Mouse (Mus musculus) midbrain, embryonic 10.5 days (tissue): ENCODE measurements around the gene Phactr1. TPM values are rescaled to one million over a fixed set of nuclear protein-coding genes. Genes with fewer than 3 reads are reported as not detected.

Source experiments
- DNase-seq: peaks from one replicate; pipeline ENCODE4 v3.0.0-alpha.2; 2017; ENCODE audit warnings: low spot score
- H3K27ac ChIP-seq: fragments of 300-500 bp; sonication (generic); replicated peaks from 2 replicates; pipeline ENCODE4 v1.5.1; 2016; ENCODE audit warnings: mild to moderate bottlenecking
- H3K27me3 ChIP-seq: fragments of 300-500 bp; sonication (generic); 2 replicates; pipeline ENCODE4 v1.6.1; 2016; ENCODE audit warnings: low read depth, mild to moderate bottlenecking; ENCODE audit not compliant: poor library complexity, severe bottlenecking
- H3K36me3 ChIP-seq: fragments of 300-500 bp; sonication (generic); 2 replicates; pipeline ENCODE4 v1.6.1; 2016; ENCODE audit warnings: mild to moderate bottlenecking, moderate library complexity
- H3K4me1 ChIP-seq: fragments of 300-500 bp; sonication (generic); 2 replicates; pipeline ENCODE4 v1.6.1; 2016
- H3K4me3 ChIP-seq: fragments of 300-500 bp; sonication (generic); 2 replicates; pipeline ENCODE4 v1.5.1; 2016; ENCODE audit warnings: mild to moderate bottlenecking, moderate library complexity
- H3K9me3 ChIP-seq: fragments of 300-500 bp; sonication (generic); replicated peaks from 2 replicates; pipeline ENCODE4 v1.6.1; 2016; ENCODE audit warnings: mild to moderate bottlenecking
- WGBS: fragments of 180-500 bp; shearing (Covaris S2); methylation state at CpG from one replicate; pipeline ENCODE4 v1.1.7; 2016; 5-methylcytosine and 5-hydroxymethylcytosine counted together
- polyA plus RNA-seq: library from polyadenylated mRNA; unstranded; fragments of >200 nt; fragmentation: Nextera tagmentation; extraction: Ambion mirVana; gene quantifications from 2 replicates; pipeline ENCODE4 v1.2.1, GENCODE M21; 2016

The Phactr1 gene
- polyA plus RNA-seq, 1 experiment from 2014 or later: 5.5 TPM

- Histone ChIP-seq H3K9me3 (peaks cover 4% of the 10 kb centered on the region; the same call in 1 of the 2 replicates), H3K36me3 (no peaks in the 10 kb centered on the region), H3K27ac (no peak overlapping the region), H3K4me3 (no peak overlapping the region), H3K4me1 (no peaks in the 10 kb centered on the region), H3K27me3 (no peaks in the 10 kb centered on the region)
- WGBS: 90% methylated on average over 4 of the region's 4 CpGs
- no peak for DNase-seq
These were observed 315.8 kb downstream of the Phactr1 start for GRCm38 (mm10) chr13:42996188-42996587.

- no peaks in the 10 kb centered on the region for H3K4me1 ChIP-seq
- no peak overlapping the region for H3K27ac ChIP-seq
- no peak overlapping the region for H3K4me3 ChIP-seq
- no peaks in the 10 kb centered on the region for H3K27me3 ChIP-seq
- 84% methylated on average over 3 of the region's 3 CpGs for WGBS
- DNase-seq: no peak
- H3K9me3 ChIP-seq: no peaks in the 10 kb centered on the region
- no peaks in the 10 kb centered on the region for H3K36me3 ChIP-seq
These were observed 318.9 kb downstream of the Phactr1 start for GRCm38 (mm10) chr13:42999287-42999686.

GRCm38 (mm10) chr13:43005131-43005579 is 324.7 kb downstream of the Phactr1 start:
- Histone ChIP-seq H3K4me3 (no peak overlapping the region), H3K27me3 (no peaks in the 10 kb centered on the region), H3K9me3 (no peaks in the 10 kb centered on the region), H3K4me1 (peaks cover 8% of the 10 kb centered on the region), H3K36me3 (no peaks in the 10 kb centered on the region), H3K27ac (no peak overlapping the region)
- 21% methylated on average over 3 of the region's 3 CpGs for WGBS
- DNase-seq: no peak

- 84% methylated on average over 5 of the region's 5 CpGs for WGBS
- no peak for DNase-seq
These were observed 328.0 kb downstream of the Phactr1 start for GRCm38 (mm10) chr13:43008466-43008865.

GRCm38 (mm10) chr13:43009596-43009995 is 329.2 kb downstream of the Phactr1 start:
- 89% methylated on average over 3 of the region's 3 CpGs for WGBS
- Histone ChIP-seq H3K27ac (no peak overlapping the region), H3K4me1 (peaks cover 15% of the 10 kb centered on the region), H3K27me3 (no peaks in the 10 kb centered on the region), H3K4me3 (no peak overlapping the region), H3K9me3 (no peaks in the 10 kb centered on the region), H3K36me3 (no peaks in the 10 kb centered on the region)
- DNase-seq: no peak

More at GRCm38 (mm10) chr13:43008466-43008865, 328.0 kb downstream of the Phactr1 start:
- peaks cover 15% of the 10 kb centered on the region for H3K4me1 ChIP-seq
- H3K36me3 ChIP-seq: no peaks in the 10 kb centered on the region
- no peaks in the 10 kb centered on the region for H3K9me3 ChIP-seq
- no peak overlapping the region for H3K4me3 ChIP-seq
- no peaks in the 10 kb centered on the region for H3K27me3 ChIP-seq
- no peak overlapping the region for H3K27ac ChIP-seq

- no peak for DNase-seq
- 45% methylated on average over 3 of the region's 3 CpGs for WGBS
- no peak overlapping the region for H3K4me3 ChIP-seq
- peaks cover 8% of the 10 kb centered on the region for H3K4me1 ChIP-seq
- 0 out of 2 replicates have a peak overlapping the region, but pooled peaks have one; percentile 39 for H3K27ac ChIP-seq
- no peaks in the 10 kb centered on the region for H3K27me3 ChIP-seq
- no peaks in the 10 kb centered on the region for H3K36me3 ChIP-seq
- no peaks in the 10 kb centered on the region for H3K9me3 ChIP-seq
These were observed 331.1 kb downstream of the Phactr1 start for GRCm38 (mm10) chr13:43011516-43011915.

- no peak for DNase-seq
- Histone ChIP-seq H3K9me3 (no peaks in the 10 kb centered on the region), H3K27me3 (no peaks in the 10 kb centered on the region), H3K4me3 (no peak overlapping the region), H3K27ac (no peak overlapping the region), H3K4me1 (peaks cover 12% of the 10 kb centered on the region), H3K36me3 (no peaks in the 10 kb centered on the region)
- WGBS: 94% methylated on average over 4 of the region's 4 CpGs
These were observed 333.6 kb downstream of the Phactr1 start for GRCm38 (mm10) chr13:43013984-43014383.

GRCm38 (mm10) chr13:43015768-43016167 is 335.3 kb downstream of the Phactr1 start:
- H3K4me1 ChIP-seq: peaks cover 12% of the 10 kb centered on the region
- DNase-seq: no peak
- H3K27me3 ChIP-seq: no peaks in the 10 kb centered on the region
- H3K9me3 ChIP-seq: no peaks in the 10 kb centered on the region
- H3K27ac ChIP-seq: no peak overlapping the region
- 68% methylated on average over 6 of the region's 6 CpGs for WGBS
- no peak overlapping the region for H3K4me3 ChIP-seq
- no peaks in the 10 kb centered on the region for H3K36me3 ChIP-seq

- H3K27ac ChIP-seq: no peak overlapping the region
These were observed 338.4 kb downstream of the Phactr1 start for GRCm38 (mm10) chr13:43018863-43019262.

GRCm38 (mm10) chr13:43021031-43021430 is 340.6 kb downstream of the Phactr1 start:
- peaks cover 4% of the 10 kb centered on the region; the same call in 1 of the 2 replicates for H3K9me3 ChIP-seq
- H3K4me1 ChIP-seq: peaks cover 4% of the 10 kb centered on the region
- H3K27ac ChIP-seq: no peak overlapping the region
- WGBS: 83% methylated on average over 6 of the region's 6 CpGs
- H3K36me3 ChIP-seq: no peaks in the 10 kb centered on the region
- H3K4me3 ChIP-seq: no peak overlapping the region
- no peaks in the 10 kb centered on the region for H3K27me3 ChIP-seq
- no peak for DNase-seq

More at GRCm38 (mm10) chr13:43018863-43019262, 338.4 kb downstream of the Phactr1 start:
- no peak for DNase-seq
- no peaks in the 10 kb centered on the region for H3K9me3 ChIP-seq
- no peak overlapping the region for H3K4me3 ChIP-seq
- H3K27me3 ChIP-seq: no peaks in the 10 kb centered on the region
- no peaks in the 10 kb centered on the region for H3K36me3 ChIP-seq
- peaks cover 4% of the 10 kb centered on the region for H3K4me1 ChIP-seq
- WGBS: 83% methylated on average over 5 of the region's 5 CpGs

- no peak for DNase-seq
- 94% methylated on average over 5 of the region's 5 CpGs for WGBS
- H3K27me3 ChIP-seq: no peaks in the 10 kb centered on the region
These were observed 342.6 kb downstream of the Phactr1 start for GRCm38 (mm10) chr13:43023005-43023404.

GRCm38 (mm10) chr13:43027568-43027967 is 347.1 kb downstream of the Phactr1 start:
- Histone ChIP-seq H3K9me3 (peaks cover 4% of the 10 kb centered on the region; the same call in 1 of the 2 replicates), H3K4me1 (peaks cover 10% of the 10 kb centered on the region; the same call in 1 of the 2 replicates), H3K4me3 (no peak overlapping the region), H3K36me3 (no peaks in the 10 kb centered on the region), H3K27me3 (no peaks in the 10 kb centered on the region), H3K27ac (no peak overlapping the region)
- no peak for DNase-seq
- 38% methylated on average over 1 of the region's 1 CpGs for WGBS

More at GRCm38 (mm10) chr13:43023005-43023404, 342.6 kb downstream of the Phactr1 start:
- no peaks in the 10 kb centered on the region for H3K36me3 ChIP-seq
- no peak overlapping the region for H3K4me3 ChIP-seq
- H3K9me3 ChIP-seq: peaks cover 4% of the 10 kb centered on the region; the same call in 1 of the 2 replicates
- no peak overlapping the region for H3K27ac ChIP-seq
- H3K4me1 ChIP-seq: peaks cover 10% of the 10 kb centered on the region; the same call in 1 of the 2 replicates

GRCm38 (mm10) chr13:43030222-43030621 is 349.8 kb downstream of the Phactr1 start:
- no peak for DNase-seq
- Histone ChIP-seq H3K27ac (no peak overlapping the region), H3K9me3 (peaks cover 2% of the 10 kb centered on the region; the same call in 1 of the 2 replicates), H3K4me3 (no peak overlapping the region), H3K27me3 (no peaks in the 10 kb centered on the region), H3K36me3 (no peaks in the 10 kb centered on the region), H3K4me1 (peaks cover 10% of the 10 kb centered on the region; the same call in 1 of the 2 replicates)
- WGBS: 90% methylated on average over 2 of the region's 2 CpGs
